Mouse (Mus musculus) bone marrow macrophage, adult 2 months (primary cell): Measurements from ENCODE around the gene Mvp.

ENCODE experiments used
- CTCF ChIP-seq: IDR thresholded peaks from 2 replicates; pipeline ENCODE4 v1.5.1; 2012; ENCODE audit warnings: low read depth, mild to moderate bottlenecking, low read length, moderate library complexity
- POLR2A ChIP-seq: IDR thresholded peaks from 2 replicates; pipeline ENCODE4 v1.6.1; 2012; ENCODE audit warnings: mild to moderate bottlenecking, low read depth, low read length, borderline replicate concordance

- TF ChIP-seq CTCF (no peak), POLR2A (no peak)
Measured at GRCm38 (mm10) chr7:127014320-127014719, at the start of gene Mvp.
